ENCODE assay signal across 1 mouse cellular context in genomic region chr11:100729976-100730375, GRCm38 (mm10).
A peak's percentile ranks its signal among the peaks of the same experiment; 100 is the strongest.
TF ChIP-seq lines count a peak whose summit lies in the region.

No protein-coding gene starts in this region.

TF ChIP-seq in MEL, 35 proteins besides CTCF, POLR2A, EP300 and RAD21:
- TF ChIP-seq ETS1 (IDR thresholded peaks at IDR 0.05; ENCODE audit: low read depth, low read length) (no peak), TBP (IDR thresholded peaks at IDR 0.05; ENCODE audit: low read depth, low read length) (no peak), E2F4 (IDR thresholded peaks at IDR 0.05; ENCODE audit: borderline replicate concordance, low read depth, low read length) (0 out of 2 replicates have a peak, but pooled peaks have one; percentile 52), GATA1 (IDR thresholded peaks at IDR 0.05; ENCODE audit: low read depth, low read length) (no peak), NELFE (IDR thresholded peaks at IDR 0.05; ENCODE audit: low read depth, low read length) (no peak), BHLHE40 (IDR thresholded peaks at IDR 0.05; ENCODE audit: borderline replicate concordance, low read depth, low read length) (no peak), POLR2AphosphoS2 (IDR thresholded peaks at IDR 0.05; ENCODE audit: low read length) (no peak)
